Mouse (Mus musculus) forebrain, embryonic 14.5 days (tissue): ENCODE results near the gene Nupr1l. TPM values are rescaled to one million over a fixed set of nuclear protein-coding genes. Genes with fewer than 3 reads are reported as not detected.
"Not testable (repeated sequence)": the region's sequence is repeated elsewhere in the genome, so short reads cannot be mapped to it uniquely, and the experiment has no call there.

Experiments used
- ATAC-seq: fragments of 200-750 bp; cut with Nextera tagmentation; 2 replicates; pipeline ENCODE4 v1.8.0; 2017; ENCODE audit warnings: mild to moderate bottlenecking, moderate library complexity
- DNase-seq: peaks from one replicate; pipeline ENCODE4 v3.0.0-alpha.2; 2015; ENCODE audit warnings: low spot score
- H3K27ac ChIP-seq: fragments of 300-500 bp; sonication (generic); 2 replicates; pipeline ENCODE4 v1.5.1; 2014; ENCODE audit warnings: low read depth, mild to moderate bottlenecking, control low read depth, low read length, moderate library complexity
- H3K27me3 ChIP-seq: fragments of 300-500 bp; sonication (generic); replicated peaks from 2 replicates; pipeline ENCODE4 v1.6.1; 2014; ENCODE audit warnings: low read length, control low read depth, mixed read lengths; ENCODE audit not compliant: control insufficient read depth, insufficient read depth
- H3K36me3 ChIP-seq: fragments of 300-500 bp; sonication (generic); 2 replicates; pipeline ENCODE4 v1.6.1; 2014; ENCODE audit warnings: low read length, control low read depth; ENCODE audit not compliant: control insufficient read depth, insufficient read depth
- H3K4me1 ChIP-seq: fragments of 300-500 bp; sonication (generic); 2 replicates; pipeline ENCODE4 v1.6.1; 2014; ENCODE audit warnings: antibody characterized with exemption, low read length, control low read depth; ENCODE audit not compliant: control insufficient read depth, insufficient read depth
- H3K4me2 ChIP-seq: fragments of 300-500 bp; sonication (generic); 2 replicates; pipeline ENCODE4 v1.6.1; 2014; ENCODE audit warnings: mild to moderate bottlenecking, control low read depth, low read length
- H3K4me3 ChIP-seq: fragments of 300-500 bp; sonication (generic); 2 replicates; pipeline ENCODE4 v1.5.1; 2014; ENCODE audit warnings: low read depth, low read length, control low read depth
- H3K9ac ChIP-seq: fragments of 300-500 bp; sonication (generic); 2 replicates; pipeline ENCODE4 v1.6.1; 2014; ENCODE audit warnings: mild to moderate bottlenecking, low read length, control low read depth, moderate library complexity
- H3K9me3 ChIP-seq: fragments of 300-500 bp; sonication (generic); replicated peaks from 2 replicates; pipeline ENCODE4 v1.6.1; 2016; ENCODE audit warnings: low read length, control low read depth, mixed read lengths; ENCODE audit not compliant: control insufficient read depth
- WGBS: fragments of 180-500 bp; shearing (Covaris S2); extraction: QIAGEN DNeasy Blood & Tissue Kit; methylation state at CpG from one replicate; pipeline ENCODE4 v1.1.7; 2014; 5-methylcytosine and 5-hydroxymethylcytosine counted together
- polyA plus RNA-seq: library from polyadenylated mRNA; unstranded; fragments of >200 nt; fragmentation: Nextera tagmentation; extraction: Ambion mirVana; gene quantifications from 2 replicates; pipeline ENCODE4 v1.2.1, GENCODE M21; 2014

Gene Nupr1l
- polyA plus RNA-seq, 1 experiment from 2014 or later, result 5.6 TPM

- Histone ChIP-seq H3K9me3 (no peaks in the 10 kb centered on the region), H3K27ac (no peak overlapping the region), H3K4me3 (no peak overlapping the region), H3K36me3 (peaks cover 35% of the 10 kb centered on the region), H3K9ac (no peak overlapping the region), H3K27me3 (no peaks in the 10 kb centered on the region), H3K4me2 (no peak overlapping the region), H3K4me1 (no peaks in the 10 kb centered on the region)
- WGBS, result 78% methylated on average over 9 of the region's 9 CpGs
- ATAC-seq, result no peak
- DNase-seq, result no peak
Measured at GRCm38 (mm10) chr5:129877731-129878455, 30.4 kb upstream of the Nupr1l start.

- Histone ChIP-seq H3K9ac (no peak overlapping the region), H3K4me1 (no peaks in the 10 kb centered on the region), H3K27ac (no peak overlapping the region), H3K9me3 (no peaks in the 10 kb centered on the region), H3K27me3 (no peaks in the 10 kb centered on the region), H3K4me3 (no peak overlapping the region), H3K4me2 (no peak overlapping the region), H3K36me3 (peaks cover 42% of the 10 kb centered on the region)
- 55% methylated on average over 2 of the region's 2 CpGs for WGBS
- peak; percentile 31 for DNase-seq
- no peak for ATAC-seq
Measured at GRCm38 (mm10) chr5:129878946-129879345, 29.4 kb upstream of the Nupr1l start.

- ATAC-seq, result no peak
- Histone ChIP-seq H3K4me1 (no peaks in the 10 kb centered on the region), H3K9ac (no peak overlapping the region), H3K36me3 (peaks cover 51% of the 10 kb centered on the region), H3K27ac (no peak overlapping the region), H3K9me3 (no peaks in the 10 kb centered on the region), H3K4me2 (no peak overlapping the region), H3K27me3 (no peaks in the 10 kb centered on the region), H3K4me3 (no peak overlapping the region)
- 76% methylated on average over 3 of the region's 3 CpGs for WGBS
- no peak for DNase-seq
Measured at GRCm38 (mm10) chr5:129879888-129880287, 28.5 kb upstream of the Nupr1l start.

GRCm38 (mm10) chr5:129886271-129886670 is 22.1 kb upstream of the Nupr1l start:
- Histone ChIP-seq H3K9ac (peak overlapping the region; percentile 89), H3K4me1 (peaks cover 9% of the 10 kb centered on the region), H3K27me3 (no peaks in the 10 kb centered on the region), H3K27ac (no peak overlapping the region; the same call in 1 of the 2 replicates), H3K4me2 (peak overlapping the region; percentile 86), H3K9me3 (no peaks in the 10 kb centered on the region), H3K4me3 (peak overlapping the region; percentile 88), H3K36me3 (peaks cover 35% of the 10 kb centered on the region)
- 55% methylated on average over 10 of the region's 10 CpGs for WGBS
- DNase-seq, result no peak
- no peak for ATAC-seq

GRCm38 (mm10) chr5:129886911-129887636 is 21.3 kb upstream of the Nupr1l start, which contains the start of gene Chchd2:
TSS of gene Chchd2 (minus strand) at chr5:129887470.
- DNase-seq, result peak; percentile 99
- peak; percentile 100 for ATAC-seq
- peak within 1 kb of the TSS; percentile 88 for H3K4me3 ChIP-seq
- no peaks in the 10 kb centered on the region for H3K27me3 ChIP-seq
- H3K4me1 ChIP-seq, result peaks cover 9% of the 10 kb centered on the region
- H3K9me3 ChIP-seq, result no peaks in the 10 kb centered on the region
- peak within 1 kb of the TSS; percentile 86 for H3K27ac ChIP-seq
- H3K4me2 ChIP-seq, result peak within 1 kb of the TSS; percentile 86
- peak within 1 kb of the TSS; percentile 89 for H3K9ac ChIP-seq
- under 1% methylated on average over 46 of the region's 46 CpGs for WGBS
- peaks cover 27% of the 10 kb centered on the region for H3K36me3 ChIP-seq

GRCm38 (mm10) chr5:129890390-129890789 is 17.9 kb upstream of the Nupr1l start:
- not testable (repeated sequence) for H3K4me2 ChIP-seq, H3K9ac ChIP-seq, ATAC-seq, H3K36me3 ChIP-seq, DNase-seq, H3K4me3 ChIP-seq, H3K4me1 ChIP-seq, H3K9me3 ChIP-seq, H3K27ac ChIP-seq, H3K27me3 ChIP-seq
- WGBS, result 86% methylated on average over 4 of the region's 7 CpGs

GRCm38 (mm10) chr5:129895198-129896088 is 12.9 kb upstream of the Nupr1l start, which contains the start of gene Zbed5:
TSS of gene Zbed5 (plus strand) at chr5:129895723.
- ATAC-seq (peak; percentile 100), DNase-seq (peak; percentile 97)
- Histone ChIP-seq H3K4me1 (no peaks in the 10 kb centered on the region), H3K36me3 (no peaks in the 10 kb centered on the region), H3K27me3 (no peaks in the 10 kb centered on the region), H3K27ac (no peak within 1 kb of the TSS), H3K9ac (peak within 1 kb of the TSS; percentile 63), H3K4me2 (peak within 1 kb of the TSS; percentile 77), H3K4me3 (peak within 1 kb of the TSS; percentile 54), H3K9me3 (no peaks in the 10 kb centered on the region)
- WGBS, result 2% methylated on average over 44 of the region's 44 CpGs

GRCm38 (mm10) chr5:129898449-129898848 is 9.9 kb upstream of the Nupr1l start, which contains the start of gene Phkg1:
TSS of gene Phkg1 (minus strand) at chr5:129898549.
- Histone ChIP-seq H3K4me3 (no peak within 1 kb of the TSS), H3K27me3 (no peaks in the 10 kb centered on the region), H3K4me1 (no peaks in the 10 kb centered on the region), H3K9ac (no peak within 1 kb of the TSS), H3K4me2 (no peak within 1 kb of the TSS), H3K36me3 (peaks cover 12% of the 10 kb centered on the region; the same call in 1 of the 2 replicates), H3K27ac (no peak within 1 kb of the TSS), H3K9me3 (no peaks in the 10 kb centered on the region)
- no peak for ATAC-seq
- no peak for DNase-seq
- 94% methylated on average over 1 of the region's 1 CpGs for WGBS
